Mouse (Mus musculus) limb, embryonic 15.5 days (tissue): ENCODE data around the gene Clec9a. TPM values are rescaled to one million over a fixed set of nuclear protein-coding genes. Genes with fewer than 3 reads are reported as not detected.

ENCODE experiments used
- ATAC-seq: fragments of 200-750 bp; cut with Nextera tagmentation; 2 replicates; pipeline ENCODE4 v1.8.0; 2017; ENCODE audit warnings: low read depth, moderate TSS enrichment; ENCODE audit not compliant: insufficient number of reproducible peaks, low FRiP score, low TSS enrichment
- H3K27ac ChIP-seq: fragments of 300-500 bp; sonication (generic); 2 replicates; pipeline ENCODE4 v1.5.1; 2015; ENCODE audit warnings: moderate library complexity, mild to moderate bottlenecking, inconsistent platforms
- H3K27me3 ChIP-seq: fragments of 300-500 bp; sonication (generic); 2 replicates; pipeline ENCODE4 v1.6.1; 2015; ENCODE audit warnings: inconsistent platforms
- H3K36me3 ChIP-seq: fragments of 300-500 bp; sonication (generic); 2 replicates; pipeline ENCODE4 v1.6.1; 2015; ENCODE audit warnings: inconsistent platforms
- H3K4me1 ChIP-seq: fragments of 300-500 bp; sonication (generic); 2 replicates; pipeline ENCODE4 v1.6.1; 2015; ENCODE audit warnings: inconsistent platforms
- H3K4me2 ChIP-seq: fragments of 300-500 bp; sonication (generic); 2 replicates; pipeline ENCODE4 v1.6.1; 2015; ENCODE audit warnings: mild to moderate bottlenecking, inconsistent platforms
- H3K4me3 ChIP-seq: fragments of 300-500 bp; sonication (generic); 2 replicates; pipeline ENCODE4 v1.5.1; 2015; ENCODE audit warnings: mild to moderate bottlenecking, inconsistent platforms
- H3K9ac ChIP-seq: fragments of 300-500 bp; sonication (generic); 2 replicates; pipeline ENCODE4 v1.6.1; 2015; ENCODE audit warnings: inconsistent platforms
- H3K9me3 ChIP-seq: fragments of 300-500 bp; sonication (generic); 2 replicates; pipeline ENCODE4 v1.6.1; 2016; ENCODE audit warnings: inconsistent platforms
- WGBS: fragments of 180-500 bp; shearing (Covaris S2); methylation state at CpG from one replicate; pipeline ENCODE4 v1.1.7; 2015; 5-methylcytosine and 5-hydroxymethylcytosine counted together
- polyA plus RNA-seq: library from polyadenylated mRNA; unstranded; fragments of >200 nt; fragmentation: Nextera tagmentation; extraction: Ambion mirVana; gene quantifications from 2 replicates; pipeline ENCODE4 v1.2.1, GENCODE M21; 2015

Clec9a gene
- 0.09 and 0.14 TPM in 2 replicates for polyA plus RNA-seq

GRCm38 (mm10) chr6:129408562-129408961 is at the start of gene Clec9a:
TSS of gene Clec9a (plus strand) at chr6:129408862.
- no peak within 1 kb of the TSS for H3K27ac ChIP-seq
- H3K36me3 ChIP-seq, result no peaks in the 10 kb centered on the region
- H3K4me3 ChIP-seq, result no peak within 1 kb of the TSS
- no peaks in the 10 kb centered on the region for H3K27me3 ChIP-seq
- H3K9ac ChIP-seq, result no peak within 1 kb of the TSS
- no peak within 1 kb of the TSS for H3K4me2 ChIP-seq
- WGBS, result 86% methylated on average over 2 of the region's 2 CpGs
- no peaks in the 10 kb centered on the region for H3K4me1 ChIP-seq
- no peaks in the 10 kb centered on the region for H3K9me3 ChIP-seq
- ATAC-seq, result no peak

DNA sequence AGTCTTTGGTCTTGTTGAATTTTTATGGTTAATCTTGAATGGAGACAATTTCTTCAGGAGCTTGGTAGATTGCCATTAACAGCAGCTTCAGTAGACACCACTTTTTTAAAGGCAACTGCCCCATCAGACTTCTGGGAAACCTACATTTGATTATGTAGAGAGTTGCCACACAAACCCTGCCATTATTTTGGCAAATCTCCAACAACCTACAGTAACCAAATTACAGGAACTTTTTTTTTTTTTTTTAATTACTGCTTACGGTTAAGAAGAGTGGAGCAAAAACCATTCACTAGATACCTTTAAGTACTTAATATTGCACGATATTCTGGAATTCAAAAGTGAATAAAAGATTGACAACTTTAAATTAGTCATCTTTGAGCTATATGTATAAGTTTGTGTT is 49.1 kb upstream of the Clec9a start:
- Histone ChIP-seq H3K27ac (no peak overlapping the region), H3K27me3 (no peaks in the 10 kb centered on the region), H3K36me3 (no peaks in the 10 kb centered on the region), H3K4me2 (no peak overlapping the region), H3K9ac (no peak overlapping the region), H3K4me3 (no peak overlapping the region), H3K4me1 (no peaks in the 10 kb centered on the region), H3K9me3 (no peaks in the 10 kb centered on the region)
- WGBS, result 77% methylated on average over 2 of the region's 2 CpGs
- ATAC-seq, result no peak

GRCm38 (mm10) chr6:129363942-129364341 is 44.7 kb upstream of the Clec9a start:
- whole genome bisulfite sequencing, result 35% methylated on average over 1 of the region's 1 CpGs
- ATAC-seq, result no peak

DNA sequence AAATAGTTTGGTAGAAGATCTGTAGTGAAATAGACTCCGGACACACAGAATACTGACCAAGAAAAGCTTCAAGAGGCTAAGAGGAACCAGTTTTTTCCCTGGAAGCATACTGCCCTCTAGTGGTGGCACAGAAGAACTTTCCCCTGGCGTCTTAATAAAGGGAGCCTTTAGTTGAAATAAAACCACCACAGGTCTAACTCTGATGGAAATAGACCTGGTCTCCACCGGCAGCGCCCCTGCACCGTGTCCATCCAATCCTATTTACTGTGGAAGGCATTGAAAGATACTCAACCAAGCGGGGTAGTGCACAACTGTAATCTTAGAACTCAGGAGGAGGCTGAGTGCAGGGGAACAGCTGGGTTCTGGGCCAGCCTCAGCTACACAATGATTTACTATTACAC is 42.7 kb upstream of the Clec9a start:
- 0 out of 2 replicates have a peak, but pooled peaks have one; percentile 40 for ATAC-seq

More at GRCm38 (mm10) chr6:129363942-129364341, 44.7 kb upstream of the Clec9a start:
- H3K4me1 ChIP-seq, result no peaks in the 10 kb centered on the region
- no peak overlapping the region for H3K27ac ChIP-seq
- H3K9me3 ChIP-seq, result no peaks in the 10 kb centered on the region
- H3K4me2 ChIP-seq, result no peak overlapping the region
- no peaks in the 10 kb centered on the region for H3K36me3 ChIP-seq
- H3K27me3 ChIP-seq, result no peaks in the 10 kb centered on the region
- no peak overlapping the region for H3K9ac ChIP-seq
- H3K4me3 ChIP-seq, result no peak overlapping the region

DNA sequence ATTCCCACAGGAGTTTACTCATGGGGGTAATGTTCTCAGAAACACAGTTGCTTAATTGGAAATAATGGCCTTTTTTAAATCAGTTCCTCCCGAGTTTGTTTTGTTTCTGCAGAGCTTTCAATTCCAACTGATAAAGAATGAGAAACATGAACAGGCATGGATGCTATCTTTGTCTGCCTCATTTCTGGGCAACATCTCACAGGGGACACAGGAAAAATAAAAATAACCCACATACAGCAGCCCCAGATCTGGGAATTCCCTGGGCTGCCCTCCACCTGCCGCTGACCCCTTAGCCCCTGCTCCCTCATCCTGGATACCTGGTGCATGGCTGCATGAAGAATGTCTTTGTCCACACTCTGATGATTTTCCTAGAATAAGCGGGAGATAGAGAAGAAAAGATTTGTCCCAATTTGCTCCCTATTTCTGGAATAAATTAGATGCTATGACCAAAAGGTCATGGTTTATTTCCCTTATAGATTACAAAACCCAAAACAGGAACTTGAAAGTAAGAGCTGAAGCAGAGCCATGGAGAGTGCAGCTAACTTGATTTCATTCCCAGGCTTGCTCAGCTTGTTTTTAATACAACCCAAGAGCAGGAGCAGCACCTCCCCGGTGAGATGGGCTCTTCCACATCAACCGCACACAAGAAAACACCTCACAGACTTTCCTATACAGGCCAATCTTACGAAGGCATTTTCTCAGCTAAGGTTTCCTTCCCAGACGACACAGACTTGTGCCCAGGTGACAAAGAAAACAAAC is 39.1 kb upstream of the Clec9a start:
- no peak overlapping the region for H3K4me3 ChIP-seq
- no peaks in the 10 kb centered on the region for H3K27me3 ChIP-seq
- H3K27ac ChIP-seq, result no peak overlapping the region
- no peak overlapping the region for H3K4me2 ChIP-seq
- H3K4me1 ChIP-seq, result no peaks in the 10 kb centered on the region
- no peaks in the 10 kb centered on the region for H3K9me3 ChIP-seq
- 68% methylated on average over 7 of the region's 7 CpGs for WGBS
- H3K36me3 ChIP-seq, result no peaks in the 10 kb centered on the region
- no peak overlapping the region for H3K9ac ChIP-seq
- no peak for ATAC-seq

More for the DNA sequence above, 42.7 kb upstream of the Clec9a start:
- Histone ChIP-seq H3K4me3 (no peak overlapping the region), H3K4me2 (no peak overlapping the region), H3K27ac (no peak overlapping the region), H3K27me3 (no peaks in the 10 kb centered on the region), H3K4me1 (no peaks in the 10 kb centered on the region), H3K9me3 (no peaks in the 10 kb centered on the region), H3K9ac (no peak overlapping the region), H3K36me3 (no peaks in the 10 kb centered on the region)
- WGBS, result 16% methylated on average over 6 of the region's 6 CpGs

- no peak overlapping the region for H3K4me3 ChIP-seq
- H3K4me2 ChIP-seq, result no peak overlapping the region
- H3K27me3 ChIP-seq, result no peaks in the 10 kb centered on the region
- 75% methylated on average over 2 of the region's 2 CpGs for WGBS
- no peaks in the 10 kb centered on the region for H3K9me3 ChIP-seq
- no peak overlapping the region for H3K9ac ChIP-seq
- H3K27ac ChIP-seq, result no peak overlapping the region
- no peak for ATAC-seq
- H3K36me3 ChIP-seq, result no peaks in the 10 kb centered on the region
- no peaks in the 10 kb centered on the region for H3K4me1 ChIP-seq
Observed at GRCm38 (mm10) chr6:129374937-129375471, 33.7 kb upstream of the Clec9a start.

DNA sequence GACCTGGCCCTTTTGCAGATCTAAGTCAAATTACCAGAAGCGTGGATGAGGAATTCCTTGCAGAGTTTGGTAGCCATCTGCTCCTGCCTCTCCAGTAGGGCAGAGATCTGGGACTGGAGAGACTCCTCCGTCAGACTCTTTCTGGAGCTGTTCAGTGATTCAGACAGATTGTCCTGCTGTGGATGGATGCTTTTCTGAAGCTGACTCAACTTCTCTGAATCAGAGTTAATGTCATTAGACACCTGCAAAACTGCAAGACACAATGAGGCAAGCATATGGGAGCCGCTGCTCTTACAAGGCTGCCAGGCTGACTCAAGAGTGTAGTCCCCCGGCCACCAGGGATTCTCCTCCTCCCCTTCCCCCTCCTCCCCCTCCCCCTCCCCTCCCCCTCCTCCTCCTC is 28.2 kb upstream of the Clec9a start:
- no peaks in the 10 kb centered on the region for H3K9me3 ChIP-seq
- no peak overlapping the region for H3K4me3 ChIP-seq
- H3K36me3 ChIP-seq, result no peaks in the 10 kb centered on the region
- ATAC-seq, result no peak
- no peaks in the 10 kb centered on the region for H3K4me1 ChIP-seq
- no peak overlapping the region for H3K4me2 ChIP-seq
- no peaks in the 10 kb centered on the region for H3K27me3 ChIP-seq
- H3K9ac ChIP-seq, result no peak overlapping the region
- no peak overlapping the region for H3K27ac ChIP-seq
- WGBS, result 62% methylated on average over 4 of the region's 4 CpGs

GRCm38 (mm10) chr6:129381736-129382135 is 26.9 kb upstream of the Clec9a start:
- H3K36me3 ChIP-seq, result no peaks in the 10 kb centered on the region
- no peak overlapping the region for H3K9ac ChIP-seq
- ATAC-seq, result no peak
- H3K27ac ChIP-seq, result no peak overlapping the region
- no peaks in the 10 kb centered on the region for H3K4me1 ChIP-seq
- H3K27me3 ChIP-seq, result no peaks in the 10 kb centered on the region
- WGBS, result 67% methylated on average over 1 of the region's 1 CpGs
- no peaks in the 10 kb centered on the region for H3K9me3 ChIP-seq
- H3K4me2 ChIP-seq, result no peak overlapping the region
- H3K4me3 ChIP-seq, result no peak overlapping the region

DNA sequence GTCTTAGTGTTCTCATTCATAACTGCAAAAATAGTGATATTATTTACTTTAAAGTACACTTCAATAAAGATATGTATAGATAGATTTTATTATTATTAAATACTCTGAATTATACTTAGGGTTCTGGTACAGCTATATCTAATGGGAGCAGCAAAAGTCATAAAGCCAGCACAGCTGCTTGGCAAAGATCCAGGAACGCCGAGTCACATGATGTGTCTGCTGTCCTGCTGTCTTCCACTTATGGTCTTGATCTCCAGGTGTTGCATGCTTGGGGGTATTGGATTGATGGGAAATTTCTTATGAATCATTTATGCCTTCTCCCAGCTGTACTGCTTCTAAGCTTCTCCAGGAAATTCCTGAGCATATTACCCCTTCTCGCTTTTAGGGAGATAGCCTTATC is 25.2 kb upstream of the Clec9a start:
- no peak for ATAC-seq

DNA sequence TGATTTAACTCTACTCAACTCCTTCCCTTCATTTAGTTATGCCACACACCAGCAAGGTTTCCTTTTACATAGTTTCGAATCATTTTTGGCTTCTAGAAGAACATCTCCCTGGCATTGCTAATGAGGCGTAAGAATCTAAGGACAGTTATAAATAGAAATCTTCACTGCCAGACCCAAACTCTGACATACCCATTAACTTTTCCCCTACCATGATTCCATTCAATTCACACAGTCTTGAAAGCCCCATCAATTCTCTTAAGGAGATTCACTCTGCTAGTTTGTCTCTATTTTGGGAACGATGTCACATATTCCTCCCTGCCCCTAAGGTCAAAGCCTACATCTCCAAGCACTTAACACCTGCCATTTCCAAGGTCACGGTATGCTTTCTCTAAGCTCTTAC is 23.7 kb upstream of the Clec9a start:
- WGBS, result 85% methylated on average over 4 of the region's 4 CpGs
- no peak overlapping the region for H3K4me2 ChIP-seq
- H3K9ac ChIP-seq, result no peak overlapping the region
- H3K36me3 ChIP-seq, result no peaks in the 10 kb centered on the region
- no peaks in the 10 kb centered on the region for H3K4me1 ChIP-seq
- H3K4me3 ChIP-seq, result no peak overlapping the region
- no peaks in the 10 kb centered on the region for H3K9me3 ChIP-seq
- H3K27ac ChIP-seq, result no peak overlapping the region
- H3K27me3 ChIP-seq, result no peaks in the 10 kb centered on the region
- no peak for ATAC-seq

More for the DNA sequence above, 25.2 kb upstream of the Clec9a start:
- Histone ChIP-seq H3K36me3 (no peaks in the 10 kb centered on the region), H3K4me1 (no peaks in the 10 kb centered on the region), H3K9me3 (no peaks in the 10 kb centered on the region), H3K4me3 (no peak overlapping the region), H3K9ac (no peak overlapping the region), H3K4me2 (no peak overlapping the region), H3K27me3 (no peaks in the 10 kb centered on the region), H3K27ac (no peak overlapping the region)
- WGBS, result 41% methylated on average over 3 of the region's 3 CpGs

GRCm38 (mm10) chr6:129385774-129386173 is 22.9 kb upstream of the Clec9a start, which contains the start of gene Clec12b:
TSS of gene Clec12b (minus strand) at chr6:129385874.
- ATAC-seq, result no peak
- WGBS, result 75% methylated on average over 2 of the region's 2 CpGs
- no peaks in the 10 kb centered on the region for H3K9me3 ChIP-seq

DNA sequence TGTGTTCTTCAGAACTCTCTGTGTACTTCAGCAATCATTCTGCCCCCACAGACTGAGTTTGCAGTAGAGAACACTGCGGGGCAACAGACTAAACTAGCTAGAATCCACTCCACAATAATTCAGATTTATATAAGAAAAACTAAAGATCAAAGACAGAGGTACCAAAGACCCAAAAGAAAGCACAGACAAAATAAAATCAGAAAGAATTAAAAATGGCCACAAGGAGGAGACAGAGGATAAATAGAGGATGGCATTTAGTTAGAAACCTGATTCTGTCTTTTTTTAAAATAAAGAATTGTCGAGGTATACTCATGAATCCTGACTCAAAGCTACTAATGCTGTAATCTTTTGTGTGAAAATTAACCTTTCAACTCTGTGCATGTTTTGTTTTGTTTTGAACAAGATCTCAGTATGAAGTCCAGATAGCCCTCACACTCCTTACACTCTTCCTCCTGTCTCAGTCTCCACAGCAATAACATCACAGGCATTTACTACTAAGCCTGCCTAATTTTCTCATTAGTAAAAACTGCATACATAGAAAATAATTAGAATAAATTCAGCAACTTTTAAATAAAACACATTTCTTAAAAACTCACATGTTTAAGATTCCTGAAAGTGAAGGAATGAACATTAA is 15.5 kb upstream of the Clec9a start:
- Histone ChIP-seq H3K4me1 (no peaks in the 10 kb centered on the region), H3K27ac (no peak overlapping the region), H3K4me2 (no peak overlapping the region), H3K36me3 (no peaks in the 10 kb centered on the region), H3K4me3 (no peak overlapping the region), H3K27me3 (no peaks in the 10 kb centered on the region), H3K9me3 (no peaks in the 10 kb centered on the region), H3K9ac (no peak overlapping the region)
- no peak for ATAC-seq
- 19% methylated on average over 2 of the region's 2 CpGs for WGBS

More at GRCm38 (mm10) chr6:129385774-129386173, 22.9 kb upstream of the Clec9a start, which contains the start of gene Clec12b:
- Histone ChIP-seq H3K4me3 (no peak within 1 kb of the TSS), H3K9ac (no peak within 1 kb of the TSS), H3K4me2 (no peak within 1 kb of the TSS), H3K4me1 (no peaks in the 10 kb centered on the region), H3K27ac (no peak within 1 kb of the TSS), H3K36me3 (no peaks in the 10 kb centered on the region), H3K27me3 (no peaks in the 10 kb centered on the region)
